Mouse (Mus musculus) heart, embryonic 10.5 days (tissue): ENCODE results near the gene Skiv2l. TPM values are rescaled to one million over a fixed set of nuclear protein-coding genes. Genes with fewer than 3 reads are reported as not detected.

Experiments
- DNase-seq: peaks from one replicate; pipeline ENCODE4 v3.0.0-alpha.2; 2017; ENCODE audit warnings: low spot score
- H3K27ac ChIP-seq: fragments of 300-500 bp; sonication (generic); 2 replicates; pipeline ENCODE4 v1.5.1; 2016; ENCODE audit warnings: mild to moderate bottlenecking
- H3K27me3 ChIP-seq: fragments of 300-500 bp; sonication (generic); 2 replicates; pipeline ENCODE4 v1.6.1; 2016; ENCODE audit warnings: mild to moderate bottlenecking; ENCODE audit not compliant: poor library complexity, insufficient read depth, severe bottlenecking
- H3K36me3 ChIP-seq: fragments of 300-500 bp; sonication (generic); 2 replicates; pipeline ENCODE4 v1.6.1; 2016; ENCODE audit warnings: mild to moderate bottlenecking, moderate library complexity
- H3K4me1 ChIP-seq: fragments of 300-500 bp; sonication (generic); 2 replicates; pipeline ENCODE4 v1.6.1; 2016; ENCODE audit warnings: mild to moderate bottlenecking
- H3K4me3 ChIP-seq: fragments of 300-500 bp; sonication (generic); 2 replicates; pipeline ENCODE4 v1.5.1; 2016; ENCODE audit warnings: mild to moderate bottlenecking, moderate library complexity
- H3K9me3 ChIP-seq: fragments of 300-500 bp; sonication (generic); 2 replicates; pipeline ENCODE4 v1.6.1; 2016; ENCODE audit warnings: mild to moderate bottlenecking, moderate library complexity
- WGBS: fragments of 180-500 bp; shearing (Covaris S2); methylation state at CpG from one replicate; pipeline ENCODE4 v1.1.7; 2016; 5-methylcytosine and 5-hydroxymethylcytosine counted together
- polyA plus RNA-seq: library from polyadenylated mRNA; unstranded; fragments of >200 nt; fragmentation: Nextera tagmentation; extraction: Ambion mirVana; gene quantifications from 2 replicates; pipeline ENCODE4 v1.2.1, GENCODE M21; 2016

The Skiv2l gene
- polyA plus RNA-seq, 1 experiment from 2014 or later: 39.9 TPM

DNA sequence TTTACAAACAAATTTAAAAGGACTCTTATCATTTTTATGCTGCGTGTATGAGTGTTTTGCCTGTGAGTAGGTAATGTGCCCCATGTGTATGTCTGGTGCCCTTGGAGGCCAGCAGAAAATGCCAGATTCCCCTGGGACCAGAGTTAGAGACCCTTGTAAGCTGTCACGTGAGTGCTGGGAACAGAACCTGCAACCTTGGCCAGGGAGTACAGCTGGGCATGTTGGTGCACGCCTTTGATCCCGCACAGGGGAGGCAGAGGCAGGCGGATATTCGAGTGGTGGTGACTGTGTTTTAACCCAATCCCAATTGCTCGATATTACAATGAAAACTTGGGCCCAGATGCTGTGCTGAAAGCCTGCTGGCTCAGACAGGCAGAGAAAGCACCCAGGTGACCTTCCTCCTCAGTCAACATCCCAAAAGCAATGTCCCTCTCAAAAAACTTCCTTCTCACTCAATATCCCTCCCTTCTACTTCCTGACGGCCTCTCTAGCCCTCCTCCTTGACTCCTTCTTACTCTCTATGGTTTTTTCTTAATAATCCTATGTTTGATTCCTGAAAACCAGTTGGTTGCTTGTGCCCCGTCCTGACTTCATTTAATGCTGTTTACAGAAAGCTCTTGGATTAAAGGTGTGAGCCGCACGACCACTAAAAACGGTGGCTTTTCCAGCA is 40.2 kb upstream of the Skiv2l start:
- no peak overlapping the region for H3K4me3 ChIP-seq
- no peaks in the 10 kb centered on the region for H3K9me3 ChIP-seq
- H3K27me3 ChIP-seq: no peaks in the 10 kb centered on the region
- no peak for DNase-seq
- 82% methylated on average over 12 of the region's 12 CpGs for WGBS
- H3K4me1 ChIP-seq: peaks cover 15% of the 10 kb centered on the region
- no peaks in the 10 kb centered on the region for H3K36me3 ChIP-seq
- no peak overlapping the region for H3K27ac ChIP-seq

GRCm38 (mm10) chr17:34887942-34888341 is 37.9 kb upstream of the Skiv2l start:
- Histone ChIP-seq H3K9me3 (no peaks in the 10 kb centered on the region), H3K27ac (no peak overlapping the region), H3K4me3 (no peak overlapping the region), H3K4me1 (peaks cover 10% of the 10 kb centered on the region; the same call in 1 of the 2 replicates), H3K27me3 (0 out of 2 replicates have a peak, but pooled peaks cover 2% of the 10 kb centered on the region), H3K36me3 (no peaks in the 10 kb centered on the region)
- 79% methylated on average over 5 of the region's 5 CpGs for WGBS
- DNase-seq: no peak

GRCm38 (mm10) chr17:34885615-34886014 is 35.6 kb upstream of the Skiv2l start:
- no peak overlapping the region for H3K27ac ChIP-seq
- H3K9me3 ChIP-seq: no peaks in the 10 kb centered on the region
- H3K27me3 ChIP-seq: peaks cover 16% of the 10 kb centered on the region; the same call in 1 of the 2 replicates
- 68% methylated on average over 3 of the region's 3 CpGs for WGBS
- H3K4me1 ChIP-seq: peaks cover 18% of the 10 kb centered on the region
- DNase-seq: no peak
- H3K4me3 ChIP-seq: no peak overlapping the region
- no peaks in the 10 kb centered on the region for H3K36me3 ChIP-seq

- Histone ChIP-seq H3K27me3 (peaks cover 16% of the 10 kb centered on the region; the same call in 1 of the 2 replicates), H3K9me3 (no peaks in the 10 kb centered on the region), H3K4me1 (peaks cover 19% of the 10 kb centered on the region), H3K27ac (no peak overlapping the region), H3K36me3 (no peaks in the 10 kb centered on the region), H3K4me3 (no peak overlapping the region)
- 84% methylated on average over 6 of the region's 6 CpGs for WGBS
- no peak for DNase-seq
Observed at GRCm38 (mm10) chr17:34884704-34885103, 34.7 kb upstream of the Skiv2l start.

GRCm38 (mm10) chr17:34883332-34883731 is 33.3 kb upstream of the Skiv2l start:
- H3K4me1 ChIP-seq: peaks cover 25% of the 10 kb centered on the region
- DNase-seq: no peak
- no peak overlapping the region for H3K27ac ChIP-seq
- no peaks in the 10 kb centered on the region for H3K36me3 ChIP-seq
- H3K9me3 ChIP-seq: no peaks in the 10 kb centered on the region
- WGBS: 67% methylated on average over 3 of the region's 3 CpGs
- H3K27me3 ChIP-seq: peaks cover 16% of the 10 kb centered on the region; the same call in 1 of the 2 replicates
- H3K4me3 ChIP-seq: no peak overlapping the region

GRCm38 (mm10) chr17:34881683-34882310 is 31.8 kb upstream of the Skiv2l start, which contains the start of gene Gm20547:
Gene Gm20547 (minus strand): TSS chr17:34882042.
- Histone ChIP-seq H3K27me3 (peaks cover 16% of the 10 kb centered on the region; the same call in 1 of the 2 replicates), H3K36me3 (no peaks in the 10 kb centered on the region), H3K27ac (no peak within 1 kb of the TSS), H3K4me1 (peaks cover 25% of the 10 kb centered on the region), H3K4me3 (peak within 1 kb of the TSS; percentile 43; the same call in 1 of the 2 replicates), H3K9me3 (no peaks in the 10 kb centered on the region)
- 9% methylated on average over 15 of the region's 15 CpGs for WGBS
- no peak for DNase-seq

DNA sequence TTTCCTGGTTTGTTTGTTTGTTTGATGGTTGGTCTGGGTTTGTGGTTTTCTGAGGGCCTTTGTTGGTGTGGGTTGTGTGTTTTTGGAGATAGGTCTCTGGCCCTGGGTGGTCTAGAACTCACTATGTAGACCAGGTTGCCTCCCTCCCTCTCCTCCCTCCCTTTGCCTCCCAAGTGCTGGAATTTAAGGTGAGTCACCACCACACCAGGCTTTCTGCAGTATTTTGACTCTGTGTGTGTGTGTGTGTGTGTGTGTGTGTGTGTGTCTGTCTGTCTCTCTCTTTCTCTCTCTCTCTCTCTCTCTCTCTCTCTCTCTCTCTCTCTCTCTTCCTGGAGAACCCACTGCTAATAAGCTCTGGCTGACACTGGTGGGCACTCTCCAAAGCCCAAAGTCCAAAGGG is 31.2 kb upstream of the Skiv2l start:
- Histone ChIP-seq H3K4me1 (peaks cover 25% of the 10 kb centered on the region), H3K4me3 (peak overlapping the region; percentile 43; the same call in 1 of the 2 replicates)
- no peak for DNase-seq

DNA sequence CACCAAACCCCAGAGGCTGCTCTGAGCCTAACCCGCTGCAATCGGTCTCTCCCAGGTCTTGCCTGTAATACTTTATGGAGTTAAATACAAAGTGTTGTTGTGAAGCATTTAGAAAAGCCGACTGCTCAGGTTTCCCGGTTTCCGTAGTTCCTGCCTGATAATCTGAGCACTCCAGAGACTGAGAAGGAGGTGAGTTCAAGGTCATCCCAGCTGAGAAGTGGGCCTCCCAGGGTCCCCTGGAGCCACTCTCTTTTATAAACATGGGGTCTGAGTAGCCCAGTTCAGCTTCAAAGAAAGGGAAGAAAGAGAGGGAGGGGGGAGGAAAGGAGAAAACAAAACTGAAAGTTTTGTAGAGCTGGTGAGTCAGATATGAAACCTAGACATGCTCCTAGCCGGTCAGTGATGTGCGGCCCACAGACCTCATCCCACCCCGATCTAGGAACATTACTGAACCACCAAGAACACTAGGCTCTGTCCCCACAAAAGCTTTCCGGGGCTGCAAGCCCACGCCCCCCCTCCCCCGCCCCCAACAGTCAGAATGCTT is 29.4 kb upstream of the Skiv2l start, which contains the start of gene Zbtb12:
Gene Zbtb12, plus strand, starts transcription at position 148 of the 544 bp plus-strand sequence.
- no peak for DNase-seq
- H3K9me3 ChIP-seq: no peaks in the 10 kb centered on the region
- WGBS: 60% methylated on average over 11 of the region's 11 CpGs
- H3K27me3 ChIP-seq: peaks cover 22% of the 10 kb centered on the region; the same call in 1 of the 2 replicates
- no peak within 1 kb of the TSS for H3K4me3 ChIP-seq
- H3K4me1 ChIP-seq: peaks cover 25% of the 10 kb centered on the region
- H3K36me3 ChIP-seq: no peaks in the 10 kb centered on the region
- H3K27ac ChIP-seq: peak within 1 kb of the TSS; percentile 52

More for the DNA sequence above, 31.2 kb upstream of the Skiv2l start:
- Histone ChIP-seq H3K27me3 (peaks cover 22% of the 10 kb centered on the region; the same call in 1 of the 2 replicates), H3K27ac (no peak overlapping the region), H3K9me3 (no peaks in the 10 kb centered on the region), H3K36me3 (no peaks in the 10 kb centered on the region)

DNA sequence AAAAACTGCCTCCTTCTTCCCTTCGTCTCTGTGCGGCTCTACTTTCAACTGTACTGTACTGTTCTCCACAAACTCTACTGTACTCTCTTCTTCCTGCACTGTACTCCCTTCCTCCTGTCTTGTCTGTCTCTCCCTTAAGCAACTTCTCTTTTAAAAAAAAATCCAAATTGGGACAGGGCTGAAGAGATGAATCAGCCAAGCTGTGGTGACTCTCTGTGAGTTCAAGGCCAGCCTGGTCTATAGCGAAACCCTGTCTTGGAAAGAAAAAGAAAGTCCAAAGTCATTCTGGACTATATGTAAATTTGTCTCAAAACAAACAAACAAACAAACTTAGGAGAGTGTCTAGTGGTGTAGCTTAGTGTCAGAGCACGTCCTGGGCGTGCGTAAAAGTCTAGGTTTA is 24.3 kb upstream of the Skiv2l start:
- no peaks in the 10 kb centered on the region for H3K36me3 ChIP-seq
- peaks cover 9% of the 10 kb centered on the region; the same call in 1 of the 2 replicates for H3K27me3 ChIP-seq
- no peak overlapping the region for H3K4me3 ChIP-seq
- no peaks in the 10 kb centered on the region for H3K9me3 ChIP-seq
- peaks cover 2% of the 10 kb centered on the region for H3K4me1 ChIP-seq
- WGBS: 89% methylated on average over 6 of the region's 6 CpGs
- no peak overlapping the region for H3K27ac ChIP-seq
- DNase-seq: no peak

DNA sequence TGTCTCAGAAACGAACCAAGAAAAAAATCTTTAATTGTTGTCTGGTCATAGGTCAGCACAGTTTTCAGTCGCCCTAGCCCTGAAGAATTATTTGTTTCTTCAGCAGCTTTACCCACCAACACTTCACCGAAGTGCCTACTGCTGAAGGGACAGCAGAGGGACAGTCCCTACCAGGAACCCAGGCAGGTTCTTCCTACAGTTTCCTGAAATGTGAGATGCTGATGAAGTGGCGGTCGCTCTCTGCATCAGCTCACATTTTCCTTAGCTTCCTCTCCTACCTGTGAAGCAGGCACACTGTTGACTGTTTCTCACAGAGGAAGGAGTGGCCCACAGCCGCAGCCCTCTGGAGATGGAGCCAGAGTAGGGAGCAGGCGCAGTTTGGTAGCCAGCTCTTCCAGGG is 16.0 kb upstream of the Skiv2l start:
- 58% methylated on average over 7 of the region's 7 CpGs for WGBS

GRCm38 (mm10) chr17:34862416-34863081 is 12.5 kb upstream of the Skiv2l start, which contains the start of gene Cfb:
Gene Cfb (minus strand): TSS chr17:34862518.
- 70% methylated on average over 8 of the region's 8 CpGs for WGBS
- no peaks in the 10 kb centered on the region for H3K4me1 ChIP-seq
- peaks cover 27% of the 10 kb centered on the region; the same call in 1 of the 2 replicates for H3K27me3 ChIP-seq
- no peak within 1 kb of the TSS for H3K4me3 ChIP-seq
- H3K27ac ChIP-seq: no peak within 1 kb of the TSS; the same call in 1 of the 2 replicates
- DNase-seq: no peak
- no peaks in the 10 kb centered on the region for H3K9me3 ChIP-seq
- H3K36me3 ChIP-seq: peaks cover 8% of the 10 kb centered on the region

More for the DNA sequence above, 16.0 kb upstream of the Skiv2l start:
- DNase-seq: no peak
- no peaks in the 10 kb centered on the region for H3K36me3 ChIP-seq
- no peaks in the 10 kb centered on the region for H3K4me1 ChIP-seq
- no peak overlapping the region for H3K4me3 ChIP-seq
- no peaks in the 10 kb centered on the region for H3K9me3 ChIP-seq
- peaks cover 27% of the 10 kb centered on the region; the same call in 1 of the 2 replicates for H3K27me3 ChIP-seq
- no peak overlapping the region for H3K27ac ChIP-seq

GRCm38 (mm10) chr17:34861704-34862415 is 11.8 kb upstream of the Skiv2l start:
- Histone ChIP-seq H3K9me3 (no peaks in the 10 kb centered on the region), H3K4me3 (no peak overlapping the region), H3K36me3 (peaks cover 15% of the 10 kb centered on the region), H3K27me3 (peaks cover 27% of the 10 kb centered on the region; the same call in 1 of the 2 replicates), H3K4me1 (no peaks in the 10 kb centered on the region), H3K27ac (no peak overlapping the region; the same call in 1 of the 2 replicates)
- 63% methylated on average over 13 of the region's 13 CpGs for WGBS
- DNase-seq: no peak
